Mouse (Mus musculus) ES-E14 (cell line): ENCODE results near the gene Dlg2. TPM values are rescaled to one million over a fixed set of nuclear protein-coding genes. Genes with fewer than 3 reads are reported as not detected.

Source experiments
- DNase-seq: peaks from one replicate; pipeline ENCODE4 v3.0.0-alpha.2; 2013; ENCODE audit warnings: low read depth, low spot score
- H3K27ac ChIP-seq: 2 replicates; pipeline ENCODE4 v1.5.1; 2012; ENCODE audit warnings: low read depth, mild to moderate bottlenecking, low read length, moderate library complexity, mixed read lengths; ENCODE audit not compliant: poor library complexity, insufficient read depth, severe bottlenecking
- H3K36me3 ChIP-seq: 2 replicates; pipeline ENCODE4 v1.6.1; 2012; ENCODE audit warnings: mild to moderate bottlenecking, low read length, moderate library complexity, mixed read lengths; ENCODE audit not compliant: control insufficient read depth, poor library complexity, insufficient read depth, severe bottlenecking
- H3K4me1 ChIP-seq, 2 experiments: fragments of 150-350 bp in 1 of 2; sonication (generic) in 1 of 2; 2 replicates each; pipeline ENCODE4 v1.6.1; 2012; ENCODE audit warnings: low read length in 2 of 2, mild to moderate bottlenecking in 1 of 2, mixed read lengths in 1 of 2; ENCODE audit not compliant: control insufficient read depth in 2 of 2, insufficient read depth in 2 of 2, poor library complexity in 1 of 2
- H3K4me3 ChIP-seq, 2 experiments: fragments of 150-350 bp in 1 of 2; sonication (generic) in 1 of 2; 2 replicates each; pipeline ENCODE4 v1.5.1; 2012; ENCODE audit warnings: low read length in 2 of 2, low read depth in 1 of 2, mild to moderate bottlenecking in 1 of 2, mixed read lengths in 1 of 2; ENCODE audit not compliant: insufficient read depth in 1 of 2, poor library complexity in 1 of 2, severe bottlenecking in 1 of 2
- H3K9ac ChIP-seq: 2 replicates; pipeline ENCODE4 v1.6.1; 2012; ENCODE audit warnings: low read depth, mild to moderate bottlenecking, low read length, mixed read lengths; ENCODE audit not compliant: poor library complexity, insufficient read depth, severe bottlenecking
- H3K9me3 ChIP-seq: fragments of 150-350 bp; sonication (generic); 2 replicates; pipeline ENCODE4 v1.6.1; 2012; ENCODE audit warnings: low read depth, mild to moderate bottlenecking, low read length; ENCODE audit not compliant: control insufficient read depth, insufficient read depth
- CHD2 ChIP-seq: IDR thresholded peaks from 2 replicates; pipeline ENCODE4 v1.6.1; 2014; ENCODE audit warnings: mild to moderate bottlenecking, low read depth, low read length, inconsistent platforms
- HCFC1 ChIP-seq: IDR thresholded peaks from 2 replicates; pipeline ENCODE4 v1.6.1; 2012; ENCODE audit warnings: low read length, inconsistent platforms, borderline replicate concordance; ENCODE audit not compliant: insufficient read depth
- MAFK ChIP-seq: IDR thresholded peaks from 2 replicates; pipeline ENCODE4 v1.6.1; 2014; ENCODE audit warnings: mild to moderate bottlenecking, low read depth, low read length, inconsistent platforms; ENCODE audit not compliant: insufficient read depth
- ZC3H11A ChIP-seq: IDR thresholded peaks from 2 replicates; pipeline ENCODE4 v1.6.1; 2012; ENCODE audit warnings: low read depth, mild to moderate bottlenecking, inconsistent platforms, low read length, borderline replicate concordance
- ZNF384 ChIP-seq: IDR thresholded peaks from 2 replicates; pipeline ENCODE4 v1.6.1; 2012; ENCODE audit warnings: low read depth, low read length, inconsistent platforms
- in situ Hi-C, 2 experiments: fragments of 600-800 bp; cut with MboI; formaldehyde crosslinking; loops; one replicate each; pipeline ENCODE4 v1.15.1; 2025; ENCODE audit warnings: low sequenced_read_pairs in 2 of 2, inconsistent platforms in 1 of 2; ENCODE audit not compliant: unreplicated experiment in 2 of 2
- total RNA-seq: library from RNA; depleted of rRNA; stranded (reverse); fragments of 300-350 nt; gene quantifications from 2 replicates; pipeline ENCODE4 v1.2.3, GENCODE M21; 2012

The Dlg2 gene
- total RNA-seq, 1 experiment = 0.13 TPM

DNA sequence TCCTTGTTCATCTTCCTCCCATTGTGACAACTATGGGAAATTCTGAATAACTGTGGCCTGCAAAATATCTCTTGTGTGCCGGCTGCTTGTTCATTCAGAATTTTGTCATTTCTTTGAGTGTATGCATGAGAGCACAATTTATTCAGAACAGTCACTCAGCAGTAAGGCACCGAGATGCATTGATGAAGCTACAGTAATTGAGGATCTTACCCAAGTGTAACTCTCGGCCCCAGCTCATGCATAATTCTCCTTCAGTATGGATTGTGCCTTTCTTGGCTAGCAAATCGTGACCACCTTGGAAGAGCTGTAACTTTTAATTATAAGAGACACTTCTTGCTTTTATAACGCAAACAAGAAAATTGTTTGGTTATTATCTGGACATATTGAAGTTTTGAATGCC lies 682.7 kb downstream of the Dlg2 start:
- Histone ChIP-seq H3K36me3 (no peaks in the 10 kb centered on the region), H3K4me1 (no peaks in the 10 kb centered on the region), H3K27ac (no peak overlapping the region), H3K9ac (no peak overlapping the region), H3K9me3 (no peaks in the 10 kb centered on the region), H3K4me3 (no peak overlapping the region)
- no peak for TF ChIP-seq MAFK
- no peak for TF ChIP-seq ZNF384
- no peak for TF ChIP-seq ZC3H11A
- in situ Hi-C loops = no loop called here
- DNase-seq = no peak

DNA sequence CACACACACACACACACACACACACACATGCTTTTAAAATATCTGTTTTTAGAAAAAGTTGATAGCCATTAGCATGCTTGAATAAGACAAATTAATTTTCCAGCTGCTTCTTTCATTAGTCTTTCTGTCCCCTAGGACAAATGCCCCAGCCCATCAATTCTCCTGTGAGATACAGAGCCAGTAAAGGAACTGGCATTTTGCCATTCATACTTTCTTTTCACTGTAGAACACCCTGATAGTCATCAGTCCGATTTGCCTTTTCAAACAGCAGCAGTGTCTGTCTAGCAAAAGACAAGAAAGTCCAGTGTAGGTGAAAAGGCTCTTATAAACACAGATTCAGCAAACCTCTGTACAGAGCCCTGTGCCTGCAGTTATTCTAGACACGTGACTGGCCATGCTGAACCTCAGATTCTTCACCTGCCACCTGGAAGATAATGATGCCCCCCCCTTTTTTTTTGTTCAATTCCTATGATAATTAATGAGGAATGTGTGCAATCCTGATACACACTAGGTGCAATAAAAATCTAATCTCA lies 685.2 kb downstream of the Dlg2 start:
- TF ChIP-seq HCFC1 = no peak
- TF ChIP-seq CHD2 = no peak
- TF ChIP-seq ZNF384 = no peak
- no peak for TF ChIP-seq MAFK
- TF ChIP-seq ZC3H11A = no peak
- Histone ChIP-seq H3K9me3 (no peaks in the 10 kb centered on the region), H3K27ac (no peak overlapping the region), H3K4me3 (no peak overlapping the region), H3K36me3 (no peaks in the 10 kb centered on the region), H3K4me1 (no peaks in the 10 kb centered on the region), H3K9ac (no peak overlapping the region)
- in situ Hi-C loops = no loop called here
- DNase-seq = no peak

DNA sequence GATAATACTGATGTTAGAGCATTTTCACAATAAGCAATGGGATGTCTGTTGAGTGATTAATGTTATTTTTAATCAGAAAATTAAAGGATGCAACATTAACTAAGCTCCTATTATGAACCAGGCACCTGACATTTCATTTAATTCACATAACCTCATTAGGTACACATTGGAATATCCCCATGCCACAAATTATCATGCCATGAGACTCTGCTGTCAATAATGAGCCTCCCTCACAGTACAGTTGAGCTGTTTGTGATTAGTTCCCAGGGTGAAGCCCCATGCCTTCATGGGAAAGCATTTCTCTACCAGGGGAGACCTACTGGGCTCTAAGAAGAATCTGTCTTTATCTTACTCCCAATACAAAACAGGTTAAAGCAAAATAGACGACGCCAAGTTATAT lies 697.1 kb downstream of the Dlg2 start:
- no peak for DNase-seq
- in situ Hi-C loops = no loop called here

GRCm38 (mm10) chr7:91188211-91188610 lies 711.7 kb downstream of the Dlg2 start:
- H3K9me3 ChIP-seq = no peaks in the 10 kb centered on the region
- no peak overlapping the region for H3K4me3 ChIP-seq
- H3K9ac ChIP-seq = no peak overlapping the region
- no peak for DNase-seq
- TF ChIP-seq CHD2 (no peak), ZNF384 (no peak), MAFK (no peak), HCFC1 (no peak), ZC3H11A (no peak)
- in situ Hi-C loops = no loop called here
- H3K27ac ChIP-seq = no peak overlapping the region
- H3K4me1 ChIP-seq = no peaks in the 10 kb centered on the region
- no peaks in the 10 kb centered on the region for H3K36me3 ChIP-seq

More for the DNA sequence above, 697.1 kb downstream of the Dlg2 start:
- Histone ChIP-seq H3K9me3 (no peaks in the 10 kb centered on the region), H3K27ac (no peak overlapping the region), H3K36me3 (no peaks in the 10 kb centered on the region), H3K4me1 (no peaks in the 10 kb centered on the region), H3K9ac (no peak overlapping the region), H3K4me3 (no peak overlapping the region)
- TF ChIP-seq HCFC1 (no peak), ZC3H11A (no peak)

GRCm38 (mm10) chr7:91199372-91199771 lies 722.9 kb downstream of the Dlg2 start:
- H3K4me1 ChIP-seq = no peaks in the 10 kb centered on the region

More at GRCm38 (mm10) chr7:91199372-91199771, 722.9 kb downstream of the Dlg2 start:
- no peak for DNase-seq
- H3K9me3 ChIP-seq = no peaks in the 10 kb centered on the region
- no peak overlapping the region for H3K9ac ChIP-seq
- in situ Hi-C loops = no loop called here
- no peaks in the 10 kb centered on the region for H3K36me3 ChIP-seq
- H3K4me3 ChIP-seq = no peak overlapping the region
- H3K27ac ChIP-seq = no peak overlapping the region
- TF ChIP-seq CHD2 = no peak
